Mouse (Mus musculus): Measurements from ENCODE around the gene Rpap1. TPM values are rescaled to one million over a fixed set of nuclear protein-coding genes. Genes with fewer than 3 reads are reported as not detected.
A peak's percentile ranks its signal among the peaks of the same experiment; 100 is the strongest.

The Rpap1 gene
- polyA plus RNA-seq, 1 experiment from 2014 or later = 19.9 TPM

DNA sequence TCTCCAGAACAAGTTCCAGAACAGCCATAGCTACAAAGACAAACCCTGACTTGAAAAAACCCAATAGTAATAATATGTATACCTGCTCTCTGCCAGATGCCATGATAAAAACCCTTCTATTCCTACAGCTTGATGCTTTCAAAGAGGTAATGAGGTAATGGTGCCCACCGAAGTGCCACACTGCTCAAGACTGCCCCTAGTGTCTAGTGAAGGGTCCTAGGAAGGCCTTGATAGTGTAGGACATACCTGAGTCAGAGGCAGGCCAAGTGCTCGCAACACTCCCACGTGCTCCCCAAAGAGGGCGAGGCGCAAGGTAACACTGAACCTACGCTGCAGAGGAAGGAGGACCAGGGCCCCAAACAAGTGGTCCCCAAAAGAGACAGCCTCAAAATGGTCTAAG, 20.1 kb downstream of the Rpap1 start:
- DNase-seq (ENCODE audit: low spot score) = no peak
- Histone ChIP-seq H3K9ac (ENCODE audit: low read depth, low read length) (no peak overlapping the region), H3K36me3 (ENCODE audit: control insufficient read depth, insufficient read depth, low read length) (peaks cover 10% of the 10 kb centered on the region; the same call in 1 of the 2 replicates), H3K27me3 (ENCODE audit: control insufficient read depth, insufficient read depth, low read length) (no peaks in the 10 kb centered on the region; the same call in 1 of the 2 replicates), H3K4me2 (replicated peaks; ENCODE audit: low read depth, low read length) (no peak overlapping the region), H3K27ac (ENCODE audit: low read depth, low read length) (no peak overlapping the region), H3K4me1 (replicated peaks; ENCODE audit: control insufficient read depth, insufficient read depth, low read length) (no peaks in the 10 kb centered on the region), H3K4me3 (ENCODE audit: low read depth, low read length) (no peak overlapping the region), H3K9me3 (ENCODE audit: control insufficient read depth, low read length) (no peaks in the 10 kb centered on the region)
- ATAC-seq (ENCODE audit: low FRiP score) = no peak
- 92% methylated on average over 6 of the region's 6 CpGs for WGBS

DNA sequence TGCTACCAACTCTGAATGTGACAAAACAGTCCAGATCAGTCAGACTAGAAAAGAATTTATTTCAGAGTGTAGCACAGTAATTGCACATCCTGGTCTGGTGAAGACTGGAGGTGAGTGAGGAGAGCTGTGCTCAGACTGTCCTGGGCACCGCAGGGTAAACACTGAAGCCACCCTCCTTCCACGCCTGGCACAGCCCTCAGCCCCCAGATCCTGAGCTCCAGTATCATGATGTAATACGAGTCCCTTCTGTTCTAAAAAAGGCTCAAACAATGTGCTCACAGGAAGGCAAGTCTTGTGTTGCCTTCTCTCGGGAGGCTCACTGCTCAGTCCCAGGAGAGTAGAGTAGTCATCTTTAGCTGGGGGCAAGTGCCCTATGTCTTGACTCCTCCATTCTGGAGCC, 23.4 kb downstream of the Rpap1 start:
- Histone ChIP-seq H3K27ac (ENCODE audit: low read depth, low read length) (no peak overlapping the region), H3K9ac (ENCODE audit: low read depth, low read length) (no peak overlapping the region), H3K4me2 (replicated peaks; ENCODE audit: low read depth, low read length) (no peak overlapping the region), H3K27me3 (ENCODE audit: control insufficient read depth, insufficient read depth, low read length) (peaks cover 19% of the 10 kb centered on the region), H3K4me3 (ENCODE audit: low read depth, low read length) (no peak overlapping the region), H3K36me3 (ENCODE audit: control insufficient read depth, insufficient read depth, low read length) (0 out of 2 replicates have a peak, but pooled peaks cover 3% of the 10 kb centered on the region), H3K4me1 (replicated peaks; ENCODE audit: control insufficient read depth, insufficient read depth, low read length) (0 out of 2 replicates have a peak, but pooled peaks cover 3% of the 10 kb centered on the region), H3K9me3 (ENCODE audit: control insufficient read depth, low read length) (no peaks in the 10 kb centered on the region)
- DNase-seq (ENCODE audit: low spot score) (no peak), ATAC-seq (ENCODE audit: low FRiP score) (no peak)
- 81% methylated on average over 4 of the region's 4 CpGs for WGBS

DNA sequence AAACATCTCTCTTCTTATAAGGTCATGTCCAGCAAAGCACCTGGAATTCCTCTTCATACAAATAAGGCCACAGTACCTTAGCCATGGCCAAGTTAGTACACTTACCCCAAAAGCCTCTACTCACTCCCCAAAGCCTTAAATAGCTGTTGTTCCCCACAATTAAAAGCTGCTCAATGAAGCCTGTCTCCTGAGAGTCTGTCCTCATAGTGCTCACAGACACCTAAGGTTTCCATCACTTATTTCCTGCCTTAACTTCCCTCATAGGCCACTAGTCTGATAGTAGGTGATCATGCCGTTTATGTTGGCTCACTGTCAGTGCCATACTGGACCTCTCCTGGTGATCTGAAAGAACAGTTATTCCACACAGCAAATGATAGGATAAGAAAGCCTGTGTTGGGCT, 25.1 kb downstream of the Rpap1 start:
- 76% methylated on average over 1 of the region's 1 CpGs for WGBS
- Histone ChIP-seq H3K4me1 (replicated peaks; ENCODE audit: control insufficient read depth, insufficient read depth, low read length) (peaks cover 10% of the 10 kb centered on the region; the same call in 1 of the 2 replicates), H3K9me3 (ENCODE audit: control insufficient read depth, low read length) (no peaks in the 10 kb centered on the region), H3K4me2 (replicated peaks; ENCODE audit: low read depth, low read length) (no peak overlapping the region), H3K27ac (ENCODE audit: low read depth, low read length) (no peak overlapping the region), H3K4me3 (ENCODE audit: low read depth, low read length) (no peak overlapping the region), H3K9ac (ENCODE audit: low read depth, low read length) (no peak overlapping the region), H3K36me3 (ENCODE audit: control insufficient read depth, insufficient read depth, low read length) (0 out of 2 replicates have a peak, but pooled peaks cover 3% of the 10 kb centered on the region), H3K27me3 (ENCODE audit: control insufficient read depth, insufficient read depth, low read length) (peaks cover 35% of the 10 kb centered on the region)
- ATAC-seq (ENCODE audit: low FRiP score) = no peak
- no peak for DNase-seq (ENCODE audit: low spot score)

DNA sequence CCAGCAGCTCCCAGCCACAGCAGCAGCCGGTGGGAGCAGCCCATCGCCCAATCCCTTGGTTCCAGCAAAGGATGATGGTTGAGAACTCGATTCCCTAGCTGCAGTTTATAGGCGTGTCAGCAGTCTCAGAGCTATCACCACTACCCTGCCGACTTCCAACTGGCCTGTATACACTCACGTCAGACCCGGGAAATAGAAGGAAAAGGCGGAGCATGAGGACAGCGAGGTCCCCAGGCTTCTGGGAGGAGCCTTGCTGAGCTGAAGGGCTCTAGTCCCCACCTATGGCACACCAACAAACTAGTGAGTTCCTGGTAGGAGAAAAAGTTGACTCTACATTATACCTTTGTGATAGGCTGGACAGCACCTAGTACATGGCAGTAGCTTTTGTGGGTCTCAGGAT, 27.1 kb downstream of the Rpap1 start, which contains the start of gene Ltk:
Gene Ltk (minus strand): TSS at position 181 of the 400 bp plus-strand sequence.
- 0 out of 2 replicates have a peak, but pooled peaks cover 3% of the 10 kb centered on the region for H3K36me3 ChIP-seq (ENCODE audit: control insufficient read depth, insufficient read depth, low read length)
- peaks cover 10% of the 10 kb centered on the region; the same call in 1 of the 2 replicates for H3K4me1 ChIP-seq (replicated peaks; ENCODE audit: control insufficient read depth, insufficient read depth, low read length)
- WGBS = 20% methylated on average over 9 of the region's 9 CpGs
- H3K4me3 ChIP-seq (ENCODE audit: low read depth, low read length) = no peak within 1 kb of the TSS
- peaks cover 44% of the 10 kb centered on the region for H3K27me3 ChIP-seq (ENCODE audit: control insufficient read depth, insufficient read depth, low read length)
- H3K27ac ChIP-seq (ENCODE audit: low read depth, low read length) = no peak within 1 kb of the TSS
- no peak within 1 kb of the TSS for H3K9ac ChIP-seq (ENCODE audit: low read depth, low read length)
- no peak for ATAC-seq (ENCODE audit: low FRiP score)
- H3K9me3 ChIP-seq (ENCODE audit: control insufficient read depth, low read length) = no peaks in the 10 kb centered on the region
- DNase-seq (ENCODE audit: low spot score) = no peak
- H3K4me2 ChIP-seq (replicated peaks; ENCODE audit: low read depth, low read length) = no peak within 1 kb of the TSS

DNA sequence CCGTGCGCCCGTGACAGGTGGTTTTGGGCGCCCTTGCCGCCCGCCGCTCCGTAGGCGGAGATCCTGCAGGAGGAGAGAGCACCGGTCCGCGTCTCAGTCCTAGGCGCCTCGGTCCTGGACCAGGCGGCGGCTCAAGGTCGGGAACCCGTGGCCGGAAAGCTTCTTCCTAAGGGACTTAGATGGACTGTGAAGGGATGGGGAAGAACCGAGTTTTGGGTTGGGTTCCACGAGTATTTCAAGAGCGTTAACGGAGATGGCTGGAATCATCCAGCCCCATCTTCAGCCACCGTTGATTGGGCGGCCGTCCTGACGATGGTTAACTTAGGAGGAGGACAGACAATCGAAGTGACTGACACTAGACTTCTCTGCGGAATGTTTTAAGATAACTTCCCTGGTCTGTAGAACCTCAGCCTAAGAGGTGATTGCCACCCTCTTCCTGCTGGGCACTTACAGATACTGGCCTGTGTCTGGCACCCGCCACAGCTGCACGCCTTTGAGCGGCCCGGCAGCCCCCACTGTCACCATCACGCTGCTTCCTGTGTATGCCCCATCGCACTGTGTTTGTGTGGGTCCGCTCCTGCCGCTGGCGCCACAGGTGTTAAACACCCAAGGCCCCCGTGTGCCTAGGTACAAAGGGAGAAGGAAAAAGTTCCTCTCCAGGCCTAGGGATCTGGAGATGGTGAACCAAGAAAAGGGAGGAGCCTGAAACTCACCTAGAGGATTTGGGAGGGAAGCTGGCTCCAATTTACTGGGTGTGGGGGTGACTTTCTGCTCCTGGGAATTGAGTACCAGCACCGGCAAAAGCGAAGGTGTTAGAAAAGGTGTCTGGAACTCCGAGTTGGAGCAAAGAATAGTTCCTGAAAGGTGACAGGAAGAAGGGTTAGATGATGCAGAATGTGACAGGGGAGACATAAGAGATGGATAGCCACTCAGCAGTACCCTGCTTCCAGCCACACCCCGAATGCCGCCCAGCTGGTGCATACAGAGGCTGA, 28.2 kb downstream of the Rpap1 start:
- H3K36me3 ChIP-seq (ENCODE audit: control insufficient read depth, insufficient read depth, low read length) = 0 out of 2 replicates have a peak, but pooled peaks cover 2% of the 10 kb centered on the region
- H3K27ac ChIP-seq (ENCODE audit: low read depth, low read length) = no peak overlapping the region
- peak overlapping the region; percentile 98 for H3K4me2 ChIP-seq (replicated peaks; ENCODE audit: low read depth, low read length)
- H3K9ac ChIP-seq (ENCODE audit: low read depth, low read length) = no peak overlapping the region
- H3K4me3 ChIP-seq (ENCODE audit: low read depth, low read length) = peak overlapping the region; percentile 64
- H3K27me3 ChIP-seq (ENCODE audit: control insufficient read depth, insufficient read depth, low read length) = peaks cover 44% of the 10 kb centered on the region
- DNase-seq (ENCODE audit: low spot score) (no peak), ATAC-seq (ENCODE audit: low FRiP score) (no peak)
- peaks cover 10% of the 10 kb centered on the region; the same call in 1 of the 2 replicates for H3K4me1 ChIP-seq (replicated peaks; ENCODE audit: control insufficient read depth, insufficient read depth, low read length)
- WGBS = 6% methylated on average over 43 of the region's 44 CpGs
- H3K9me3 ChIP-seq (ENCODE audit: control insufficient read depth, low read length) = no peaks in the 10 kb centered on the region

DNA sequence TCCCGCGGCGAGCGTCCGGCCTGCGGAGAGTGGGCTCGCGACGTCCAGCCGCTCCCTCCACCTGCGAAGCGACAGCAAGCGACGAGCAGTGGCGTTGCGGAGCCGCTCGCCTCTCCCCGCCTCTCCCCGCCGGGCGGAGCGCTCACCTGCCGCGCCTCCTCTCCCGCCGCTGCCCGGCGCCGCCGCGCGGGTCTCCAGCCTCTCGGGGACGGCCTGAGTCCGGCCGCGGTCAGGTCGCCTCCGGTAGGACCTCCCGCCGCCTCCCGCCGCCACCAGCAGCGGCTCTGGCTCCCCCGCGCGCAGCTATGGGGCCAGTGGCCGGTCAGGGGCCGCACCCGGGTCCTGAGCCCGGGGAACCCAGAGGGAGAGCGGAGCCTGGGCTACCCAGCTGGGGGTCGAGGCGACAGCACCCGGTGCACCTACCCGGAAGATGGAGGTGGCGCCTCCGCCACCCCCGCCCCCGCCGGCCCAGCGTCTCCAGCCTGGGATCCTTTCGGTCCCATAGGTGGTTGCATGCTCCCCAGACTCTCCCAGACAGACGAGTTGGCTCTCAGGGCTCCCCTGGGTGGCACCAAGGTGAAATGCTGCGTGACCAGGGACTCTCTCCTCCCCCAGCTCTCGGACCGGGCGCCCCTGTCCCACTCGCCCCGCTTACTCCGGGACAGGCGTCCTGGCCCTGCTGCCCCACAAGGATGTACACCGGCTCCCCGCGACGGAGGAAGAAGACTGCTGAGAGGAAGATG, 29.1 kb downstream of the Rpap1 start:
- ATAC-seq (ENCODE audit: low FRiP score) (peak; percentile 63), DNase-seq (ENCODE audit: low spot score) (peak; percentile 56)
- WGBS = 1% methylated on average over 36 of the region's 77 CpGs
- peaks cover 46% of the 10 kb centered on the region for H3K27me3 ChIP-seq (ENCODE audit: control insufficient read depth, insufficient read depth, low read length)
- H3K9ac ChIP-seq (ENCODE audit: low read depth, low read length) = peak overlapping the region; percentile 55
- H3K27ac ChIP-seq (ENCODE audit: low read depth, low read length) = no peak overlapping the region
- H3K9me3 ChIP-seq (ENCODE audit: control insufficient read depth, low read length) = no peaks in the 10 kb centered on the region
- H3K36me3 ChIP-seq (ENCODE audit: control insufficient read depth, insufficient read depth, low read length) = no peaks in the 10 kb centered on the region
- H3K4me3 ChIP-seq (ENCODE audit: low read depth, low read length) = peak overlapping the region; percentile 64
- peak overlapping the region; percentile 98 for H3K4me2 ChIP-seq (replicated peaks; ENCODE audit: low read depth, low read length)
- peaks cover 10% of the 10 kb centered on the region; the same call in 1 of the 2 replicates for H3K4me1 ChIP-seq (replicated peaks; ENCODE audit: control insufficient read depth, insufficient read depth, low read length)

DNA sequence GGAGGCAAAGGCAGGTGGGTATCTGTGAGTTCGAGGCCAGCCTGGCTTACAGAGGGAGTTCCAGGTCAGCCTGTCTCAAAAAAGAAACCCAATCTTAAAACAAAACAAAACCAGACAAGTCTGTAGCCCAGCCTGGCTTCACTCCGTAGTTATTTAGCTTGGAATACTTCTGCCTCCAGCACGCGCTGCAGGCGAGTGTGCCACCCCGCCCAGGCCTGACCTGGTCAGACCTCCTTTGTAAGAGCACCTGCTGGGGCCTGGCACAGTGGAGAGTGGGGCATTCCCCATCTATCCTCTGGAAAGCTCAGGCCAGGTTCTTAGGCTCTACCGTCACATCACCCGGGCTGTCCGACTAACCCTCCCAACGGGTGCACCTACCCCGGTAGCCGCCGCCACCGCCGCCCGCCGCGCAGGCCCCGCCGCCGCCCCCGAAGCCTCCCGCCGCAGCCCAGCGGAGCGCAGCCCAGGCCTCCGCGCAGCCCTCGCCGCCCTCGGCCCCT, 29.7 kb downstream of the Rpap1 start:
- peaks cover 10% of the 10 kb centered on the region; the same call in 1 of the 2 replicates for H3K4me1 ChIP-seq (replicated peaks; ENCODE audit: control insufficient read depth, insufficient read depth, low read length)
- peak overlapping the region; percentile 55 for H3K9ac ChIP-seq (ENCODE audit: low read depth, low read length)
- peaks cover 46% of the 10 kb centered on the region for H3K27me3 ChIP-seq (ENCODE audit: control insufficient read depth, insufficient read depth, low read length)
- ATAC-seq (ENCODE audit: low FRiP score) = peak; percentile 66
- H3K4me3 ChIP-seq (ENCODE audit: low read depth, low read length) = peak overlapping the region; percentile 64
- no peaks in the 10 kb centered on the region for H3K9me3 ChIP-seq (ENCODE audit: control insufficient read depth, low read length)
- WGBS = 4% methylated on average over 14 of the region's 31 CpGs
- H3K4me2 ChIP-seq (replicated peaks; ENCODE audit: low read depth, low read length) = peak overlapping the region; percentile 98
- peak; percentile 36 for DNase-seq (ENCODE audit: low spot score)
- no peaks in the 10 kb centered on the region for H3K36me3 ChIP-seq (ENCODE audit: control insufficient read depth, insufficient read depth, low read length)
- no peak overlapping the region for H3K27ac ChIP-seq (ENCODE audit: low read depth, low read length)

DNA sequence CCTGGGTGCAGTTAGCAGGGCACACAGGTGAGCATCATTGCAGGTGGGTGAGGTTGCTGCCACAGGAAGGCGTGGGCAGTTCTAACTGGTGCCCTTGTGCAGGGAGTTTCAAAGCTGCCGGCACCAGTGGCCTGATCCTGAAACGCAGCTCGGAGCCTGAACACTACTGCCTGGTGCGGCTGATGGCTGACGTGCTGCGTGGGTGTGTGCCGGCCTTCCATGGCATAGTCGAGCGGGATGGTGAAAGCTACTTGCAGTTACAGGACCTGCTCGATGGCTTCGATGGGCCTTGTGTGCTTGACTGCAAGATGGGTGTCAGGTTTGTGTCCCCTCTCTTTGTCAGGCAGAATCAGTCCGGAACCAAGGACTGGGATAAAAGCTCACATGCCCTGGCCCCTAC, 38.1 kb downstream of the Rpap1 start:
- Histone ChIP-seq H3K4me2 (replicated peaks; ENCODE audit: low read depth, low read length) (no peak overlapping the region), H3K9me3 (ENCODE audit: control insufficient read depth, low read length) (no peaks in the 10 kb centered on the region), H3K9ac (ENCODE audit: low read depth, low read length) (no peak overlapping the region), H3K27ac (ENCODE audit: low read depth, low read length) (no peak overlapping the region), H3K4me3 (ENCODE audit: low read depth, low read length) (no peak overlapping the region), H3K27me3 (ENCODE audit: control insufficient read depth, insufficient read depth, low read length) (peaks cover 19% of the 10 kb centered on the region), H3K4me1 (replicated peaks; ENCODE audit: control insufficient read depth, insufficient read depth, low read length) (peaks cover 6% of the 10 kb centered on the region), H3K36me3 (ENCODE audit: control insufficient read depth, insufficient read depth, low read length) (no peaks in the 10 kb centered on the region)
- DNase-seq (ENCODE audit: low spot score) = no peak
- 72% methylated on average over 13 of the region's 13 CpGs for WGBS
- ATAC-seq (ENCODE audit: low FRiP score) = no peak
